Mouse (Mus musculus): ENCODE results near the gene 1700016C15Rik.

1700016C15Rik gene

GRCm38 (mm10) chr1:177796193-177796939, 66.8 kb downstream of the 1700016C15Rik start, which contains the start of gene Adss:
Adss (minus strand) TSS chr1:177796511.
- peak; percentile 91 for DNase-seq (ENCODE audit: low spot score)

- no peak for DNase-seq (ENCODE audit: low spot score)
Observed at GRCm38 (mm10) chr1:177797151-177797755, 67.6 kb downstream of the 1700016C15Rik start.

All from ovary, postnatal 10 days (tissue).